Mouse (Mus musculus): ENCODE measurements at regions not wholly inside any gene's neighbourhood (a gene's known extent, or its start where the extent isn't known, plus 50 kb on each side); places are given as distances from the start of the nearest gene placed in this dataset.

DNA sequence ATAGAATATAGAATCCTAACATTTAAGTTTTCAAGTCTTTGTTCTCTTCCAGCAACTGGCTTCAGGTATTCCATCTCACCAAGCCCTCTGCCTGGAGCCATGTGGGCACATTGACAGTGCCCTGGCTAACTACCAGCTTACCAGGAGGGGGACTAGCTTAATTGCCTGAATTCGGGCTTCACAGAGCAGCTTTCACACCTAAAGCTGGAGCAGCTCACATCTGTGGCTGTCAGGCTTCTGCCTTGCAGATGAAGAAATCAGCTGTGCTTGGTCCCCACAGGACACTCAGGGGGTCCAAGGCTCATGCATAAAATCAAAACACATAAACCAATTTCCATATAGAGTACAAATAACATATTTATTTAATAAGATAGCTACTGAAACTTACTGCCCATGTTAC lies 1058.5 kb upstream of the Cited2 start:
- H3K4me3 ChIP-seq = no peak overlapping the region
- H3K4me2 ChIP-seq = no peak overlapping the region
- no peak overlapping the region for H3K9ac ChIP-seq
- H3K27ac ChIP-seq = peak overlapping the region; percentile 23; the same call in 1 of the 2 replicates
- H3K9me3 ChIP-seq = no peaks in the 10 kb centered on the region
- H3K36me3 ChIP-seq = no peaks in the 10 kb centered on the region
- 44% methylated on average over 1 of the region's 1 CpGs for WGBS
- ATAC-seq (ENCODE audit: low FRiP score) = peak; percentile 89
- 0 out of 2 replicates have a peak, but pooled peaks cover 2% of the 10 kb centered on the region for H3K4me1 ChIP-seq (replicated peaks)
- H3K27me3 ChIP-seq = no peaks in the 10 kb centered on the region

DNA sequence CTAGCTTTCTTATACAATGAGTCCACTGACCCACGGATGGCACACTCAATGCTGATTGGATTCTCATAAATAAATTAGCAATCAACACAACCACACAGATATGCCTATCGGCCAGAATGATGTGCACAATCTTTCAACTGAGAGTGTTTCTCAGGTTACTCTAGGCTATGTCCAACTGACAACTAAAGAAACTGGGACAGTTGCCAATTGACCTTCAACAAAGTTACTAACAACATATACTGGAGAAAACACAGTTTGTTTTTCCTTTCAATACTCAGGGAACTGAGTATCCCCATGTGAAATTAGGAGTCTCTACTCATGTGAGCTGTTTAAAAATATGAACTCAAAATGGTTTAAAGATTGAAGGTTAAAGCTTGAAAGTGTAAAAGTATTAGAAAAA lies 1052.7 kb upstream of the Cited2 start:
- no peaks in the 10 kb centered on the region for H3K27me3 ChIP-seq
- 35% methylated on average over 2 of the region's 2 CpGs for WGBS
- H3K4me2 ChIP-seq = no peak overlapping the region
- H3K27ac ChIP-seq = no peak overlapping the region
- H3K9ac ChIP-seq = no peak overlapping the region
- no peaks in the 10 kb centered on the region for H3K36me3 ChIP-seq
- no peaks in the 10 kb centered on the region for H3K4me1 ChIP-seq (replicated peaks)
- ATAC-seq (ENCODE audit: low FRiP score) = no peak
- no peaks in the 10 kb centered on the region for H3K9me3 ChIP-seq
- H3K4me3 ChIP-seq = no peak overlapping the region

DNA sequence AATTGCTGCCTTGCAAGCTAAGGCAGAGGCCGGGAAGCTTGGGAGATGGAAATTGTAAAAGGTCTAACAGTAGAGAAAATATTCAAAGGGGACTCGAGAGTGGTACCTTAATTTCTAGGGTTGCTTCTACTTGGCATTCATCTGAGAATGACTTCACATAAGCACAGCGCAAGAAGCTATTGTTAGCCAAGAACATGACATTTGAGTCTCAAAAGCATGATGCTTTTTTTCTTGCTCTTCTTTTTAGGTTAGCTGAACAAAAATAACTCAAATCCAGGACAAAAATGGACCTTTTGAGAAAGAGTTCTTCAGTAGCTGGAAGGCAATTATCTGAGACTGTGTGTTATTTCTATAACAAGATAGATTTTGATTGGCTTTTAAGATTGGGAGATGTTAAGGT lies 1042.0 kb upstream of the Cited2 start:
- Histone ChIP-seq H3K9ac (no peak overlapping the region), H3K4me1 (replicated peaks) (no peaks in the 10 kb centered on the region), H3K36me3 (no peaks in the 10 kb centered on the region)

DNA sequence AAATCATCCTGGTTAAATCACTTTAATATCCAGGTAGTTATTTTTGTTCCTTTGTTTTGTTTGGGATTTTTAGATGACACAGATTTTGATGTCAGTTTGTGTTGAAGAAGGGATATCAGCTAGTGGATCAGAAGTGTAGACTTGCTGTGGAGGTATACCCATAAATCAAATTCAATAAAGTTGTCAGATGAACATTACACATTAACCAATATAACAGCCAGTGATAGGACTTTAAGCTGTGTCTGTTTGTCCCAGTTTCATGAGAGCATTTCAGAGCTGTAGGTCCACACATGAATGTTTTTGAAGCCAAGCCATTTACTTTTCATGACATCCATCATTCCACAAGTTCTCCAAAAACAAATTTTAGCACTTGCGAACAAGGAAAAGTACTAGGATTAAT lies 1037.7 kb upstream of the Cited2 start:
- Histone ChIP-seq H3K27ac (no peak overlapping the region), H3K4me1 (replicated peaks) (no peaks in the 10 kb centered on the region), H3K9me3 (no peaks in the 10 kb centered on the region), H3K4me3 (no peak overlapping the region), H3K9ac (no peak overlapping the region), H3K36me3 (no peaks in the 10 kb centered on the region), H3K27me3 (no peaks in the 10 kb centered on the region), H3K4me2 (no peak overlapping the region)
- 96% methylated on average over 1 of the region's 1 CpGs for WGBS
- no peak for ATAC-seq (ENCODE audit: low FRiP score)

More for the DNA sequence above, 1042.0 kb upstream of the Cited2 start:
- no peak overlapping the region for H3K4me2 ChIP-seq
- ATAC-seq (ENCODE audit: low FRiP score) = no peak
- no peak overlapping the region for H3K4me3 ChIP-seq
- H3K9me3 ChIP-seq = no peaks in the 10 kb centered on the region
- no peaks in the 10 kb centered on the region for H3K27me3 ChIP-seq
- 83% methylated on average over 3 of the region's 3 CpGs for WGBS
- H3K27ac ChIP-seq = no peak overlapping the region

DNA sequence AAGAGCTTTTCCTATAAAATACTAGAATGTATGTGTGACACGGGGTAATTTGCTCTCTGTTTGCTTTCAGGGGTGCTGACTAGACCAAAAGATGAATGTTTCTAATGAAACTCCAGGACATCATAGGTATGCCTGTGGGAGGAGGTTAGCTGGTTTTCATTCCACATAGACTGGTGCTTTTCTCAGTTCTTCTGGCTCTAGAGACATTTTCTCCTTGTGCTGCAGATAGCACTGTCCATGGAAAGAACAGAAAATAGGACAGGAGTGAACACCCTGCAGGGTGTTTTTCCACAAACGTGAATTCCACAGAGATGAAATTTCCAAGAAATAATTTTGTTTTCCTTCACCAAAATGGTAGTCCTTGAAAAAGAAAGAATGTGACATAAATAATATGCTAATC lies 1016.0 kb upstream of the Cited2 start:
- Histone ChIP-seq H3K9me3 (no peaks in the 10 kb centered on the region), H3K27me3 (no peaks in the 10 kb centered on the region), H3K9ac (no peak overlapping the region), H3K27ac (no peak overlapping the region), H3K4me2 (no peak overlapping the region), H3K4me3 (no peak overlapping the region), H3K36me3 (no peaks in the 10 kb centered on the region), H3K4me1 (replicated peaks) (no peaks in the 10 kb centered on the region)
- no peak for ATAC-seq (ENCODE audit: low FRiP score)
- WGBS = 65% methylated on average over 2 of the region's 2 CpGs

DNA sequence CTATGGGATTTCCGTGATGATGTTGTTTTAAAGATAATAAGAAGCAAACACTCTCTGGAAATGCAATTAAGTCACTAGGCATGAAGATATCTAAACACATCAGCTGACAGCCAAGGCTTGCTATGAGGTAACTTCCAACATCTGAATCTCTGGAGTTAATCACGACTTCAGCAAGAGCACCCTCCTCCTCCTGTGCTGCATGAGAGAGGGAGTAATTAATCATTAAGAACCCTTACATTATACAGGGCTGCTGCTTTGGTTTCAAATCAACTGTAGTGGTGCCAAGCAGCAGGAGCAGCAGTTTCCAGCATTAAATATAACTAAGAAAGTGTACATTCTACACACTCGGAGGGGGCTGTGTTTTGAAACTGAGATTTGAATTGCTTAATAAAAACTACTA lies 1009.9 kb upstream of the Cited2 start:
- no peaks in the 10 kb centered on the region for H3K9me3 ChIP-seq
- no peak for ATAC-seq (ENCODE audit: low FRiP score)
- no peaks in the 10 kb centered on the region for H3K27me3 ChIP-seq
- no peak overlapping the region for H3K4me3 ChIP-seq
- H3K4me2 ChIP-seq = no peak overlapping the region
- no peaks in the 10 kb centered on the region for H3K36me3 ChIP-seq
- no peak overlapping the region for H3K9ac ChIP-seq
- no peaks in the 10 kb centered on the region for H3K4me1 ChIP-seq (replicated peaks)
- WGBS = 61% methylated on average over 3 of the region's 3 CpGs
- H3K27ac ChIP-seq = no peak overlapping the region

DNA sequence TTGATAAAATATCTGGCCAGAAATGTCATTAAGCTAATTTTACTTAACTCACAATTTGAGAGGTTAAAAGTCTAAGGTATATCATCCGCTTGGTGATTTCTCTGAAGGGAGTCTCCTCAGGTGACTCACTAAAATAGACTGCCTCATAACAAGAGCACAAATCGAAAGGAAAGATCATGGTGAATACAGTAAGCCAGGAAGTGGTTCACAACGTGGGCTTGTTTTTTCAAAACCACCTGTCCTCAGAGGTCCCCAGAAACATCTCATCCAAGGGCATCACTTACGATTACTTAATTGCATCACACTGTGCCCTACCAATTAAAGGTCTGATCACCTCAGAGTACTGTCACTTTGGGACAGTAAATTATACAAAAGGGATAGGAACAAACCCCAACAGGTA lies 1009.0 kb upstream of the Cited2 start:
- no peaks in the 10 kb centered on the region for H3K9me3 ChIP-seq
- H3K36me3 ChIP-seq = no peaks in the 10 kb centered on the region
- H3K4me2 ChIP-seq = no peak overlapping the region
- H3K27me3 ChIP-seq = no peaks in the 10 kb centered on the region
- H3K27ac ChIP-seq = no peak overlapping the region
- no peak overlapping the region for H3K4me3 ChIP-seq
- H3K9ac ChIP-seq = no peak overlapping the region
- no peaks in the 10 kb centered on the region for H3K4me1 ChIP-seq (replicated peaks)
- ATAC-seq (ENCODE audit: low FRiP score) = no peak
- 77% methylated on average over 4 of the region's 4 CpGs for WGBS

DNA sequence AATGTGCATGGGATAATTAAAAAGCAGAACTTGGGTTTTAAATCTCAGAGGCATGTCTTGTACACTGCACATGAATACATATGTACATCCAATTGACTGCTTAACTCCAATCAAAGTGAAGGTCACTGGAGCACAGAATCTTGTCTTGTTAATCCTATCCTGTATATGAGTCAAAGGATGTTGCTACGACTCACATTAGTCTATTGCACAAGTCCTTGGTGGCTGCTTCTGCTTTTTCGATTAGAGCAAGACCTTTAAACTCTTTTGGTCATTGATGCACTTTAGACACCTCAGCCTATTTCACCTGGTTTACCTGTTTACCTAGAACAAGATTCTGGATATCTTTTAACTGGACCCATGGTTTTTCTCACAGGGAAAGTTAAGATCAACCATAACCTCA lies 1008.5 kb upstream of the Cited2 start:
- H3K27me3 ChIP-seq = no peaks in the 10 kb centered on the region
- no peaks in the 10 kb centered on the region for H3K36me3 ChIP-seq
- no peak overlapping the region for H3K4me2 ChIP-seq
- WGBS = 93% methylated on average over 2 of the region's 2 CpGs
- no peak overlapping the region for H3K9ac ChIP-seq
- no peak for ATAC-seq (ENCODE audit: low FRiP score)
- no peaks in the 10 kb centered on the region for H3K9me3 ChIP-seq
- no peak overlapping the region for H3K27ac ChIP-seq
- H3K4me1 ChIP-seq (replicated peaks) = no peaks in the 10 kb centered on the region
- H3K4me3 ChIP-seq = no peak overlapping the region

DNA sequence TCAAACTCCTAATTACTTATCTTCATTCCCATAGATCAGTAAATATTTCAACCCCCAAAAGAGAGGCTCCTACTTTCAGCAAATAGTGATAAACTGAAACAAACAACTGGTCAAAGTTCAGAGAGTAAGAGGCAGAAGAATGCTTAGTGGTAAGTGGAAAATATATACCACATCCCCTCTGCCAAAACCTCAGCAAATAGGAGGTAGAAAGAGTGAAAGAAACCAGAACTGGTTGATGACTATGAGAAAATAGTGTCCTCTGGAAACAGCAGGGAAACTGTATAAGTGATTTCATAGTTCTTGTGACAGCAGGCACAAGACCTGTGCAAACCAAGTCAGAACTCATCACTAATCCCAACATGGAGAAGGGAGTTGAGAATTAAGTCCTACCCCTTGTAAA lies 980.8 kb upstream of the Cited2 start:
- H3K27me3 ChIP-seq = no peaks in the 10 kb centered on the region
- no peaks in the 10 kb centered on the region for H3K4me1 ChIP-seq (replicated peaks)
- H3K36me3 ChIP-seq = no peaks in the 10 kb centered on the region
- no peak for ATAC-seq (ENCODE audit: low FRiP score)
- H3K4me3 ChIP-seq = no peak overlapping the region
- H3K27ac ChIP-seq = no peak overlapping the region
- no peak overlapping the region for H3K4me2 ChIP-seq
- no peaks in the 10 kb centered on the region for H3K9me3 ChIP-seq
- H3K9ac ChIP-seq = no peak overlapping the region

DNA sequence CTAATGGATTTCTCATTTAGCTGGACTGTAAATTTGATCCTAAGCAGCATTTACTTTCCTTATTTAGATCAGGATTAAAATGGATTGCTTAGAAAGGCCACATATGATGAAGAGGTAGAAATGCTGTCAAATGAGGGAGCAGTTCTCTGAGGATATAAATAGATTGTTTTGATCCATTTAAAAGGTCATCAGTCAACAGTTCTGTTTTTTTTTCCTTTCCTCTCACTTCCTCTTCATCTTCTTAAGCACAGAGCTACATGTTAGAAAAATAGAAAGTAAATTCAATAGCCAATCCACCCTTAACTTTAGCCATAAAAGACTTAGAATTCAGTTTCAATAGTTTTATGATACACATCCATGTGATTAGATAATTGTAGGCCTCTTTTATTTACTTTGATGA lies 971.5 kb upstream of the Cited2 start:
- Histone ChIP-seq H3K36me3 (no peaks in the 10 kb centered on the region), H3K27me3 (no peaks in the 10 kb centered on the region), H3K4me2 (no peak overlapping the region), H3K9me3 (no peaks in the 10 kb centered on the region), H3K4me1 (replicated peaks) (no peaks in the 10 kb centered on the region), H3K4me3 (no peak overlapping the region), H3K27ac (no peak overlapping the region), H3K9ac (no peak overlapping the region)
- no peak for ATAC-seq (ENCODE audit: low FRiP score)

DNA sequence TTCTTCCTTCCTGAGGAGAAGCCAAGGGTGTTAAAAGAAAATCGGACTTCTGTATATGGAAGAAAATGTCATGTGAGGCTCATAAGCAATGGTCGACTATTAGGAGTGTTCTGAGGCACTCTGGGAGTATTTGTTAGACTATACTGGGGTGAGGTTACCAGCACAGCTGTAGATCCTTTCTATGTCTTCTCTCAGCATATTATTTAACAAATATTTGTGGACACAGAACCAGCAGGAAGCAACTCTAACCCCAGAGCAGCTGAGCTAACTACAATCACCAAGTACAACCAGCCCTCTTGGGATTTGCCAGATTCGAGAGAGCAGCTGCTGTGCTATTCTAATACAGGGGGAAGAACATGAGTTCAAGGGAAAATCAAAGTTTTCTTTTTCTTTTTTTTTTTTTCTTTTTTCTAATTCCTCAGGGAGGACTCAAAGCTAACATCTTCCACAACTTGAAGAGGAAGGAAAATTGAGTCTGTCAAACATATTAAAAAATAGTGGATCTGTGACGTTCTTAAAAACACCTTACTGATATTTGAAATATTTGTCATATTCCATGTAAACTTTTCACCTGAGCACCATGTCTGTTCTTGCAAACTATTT lies 933.3 kb upstream of the Cited2 start:
- no peak for ATAC-seq (ENCODE audit: low FRiP score)
- Histone ChIP-seq H3K27ac (no peak overlapping the region), H3K4me1 (replicated peaks) (no peaks in the 10 kb centered on the region), H3K27me3 (no peaks in the 10 kb centered on the region), H3K9me3 (no peaks in the 10 kb centered on the region), H3K9ac (no peak overlapping the region), H3K4me3 (no peak overlapping the region), H3K36me3 (no peaks in the 10 kb centered on the region), H3K4me2 (no peak overlapping the region)
- WGBS = 62% methylated on average over 4 of the region's 4 CpGs

DNA sequence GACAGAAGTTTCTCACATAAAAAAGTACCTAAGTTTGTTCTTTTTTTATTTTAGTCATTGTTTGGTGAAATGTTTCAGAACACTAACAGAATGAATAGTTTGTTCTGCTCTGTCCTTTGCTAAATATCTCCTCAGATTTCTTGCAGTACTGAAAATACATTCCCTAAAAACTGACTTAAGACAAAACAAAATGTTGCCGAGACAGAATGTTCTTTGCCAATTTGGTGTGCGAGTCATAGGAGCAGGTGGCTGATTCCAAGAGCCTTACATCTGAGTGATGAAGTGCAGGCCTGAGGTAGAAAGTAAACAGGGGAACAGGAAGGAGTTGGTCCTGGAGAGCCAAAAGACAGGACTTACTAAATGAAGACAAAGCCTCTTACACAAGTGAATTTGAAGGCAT lies 919.0 kb upstream of the Cited2 start:
- H3K27me3 ChIP-seq = no peaks in the 10 kb centered on the region
- H3K4me3 ChIP-seq = no peak overlapping the region
- no peak overlapping the region for H3K9ac ChIP-seq
- no peak for ATAC-seq (ENCODE audit: low FRiP score)
- WGBS = 74% methylated on average over 2 of the region's 2 CpGs
- H3K4me2 ChIP-seq = no peak overlapping the region
- no peak overlapping the region for H3K27ac ChIP-seq
- H3K4me1 ChIP-seq (replicated peaks) = no peaks in the 10 kb centered on the region
- no peaks in the 10 kb centered on the region for H3K9me3 ChIP-seq
- no peaks in the 10 kb centered on the region for H3K36me3 ChIP-seq

DNA sequence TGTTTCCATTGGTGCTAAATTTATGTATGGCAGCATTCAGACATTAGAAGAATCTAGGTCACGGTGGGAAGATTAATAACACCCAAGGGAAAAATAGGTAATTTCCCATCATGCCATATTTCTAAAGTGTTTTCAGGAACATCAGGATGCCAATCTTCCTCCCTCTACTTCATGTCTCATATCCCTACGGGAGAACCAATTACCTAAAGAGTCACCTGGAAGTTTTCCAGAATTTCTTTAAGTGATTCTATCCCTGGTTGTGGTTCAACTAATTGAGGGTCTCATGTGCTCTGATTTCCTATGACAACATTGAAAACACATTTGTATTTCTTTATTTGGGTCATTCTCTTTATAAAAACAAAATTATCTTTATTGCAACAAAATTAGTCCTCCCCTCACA lies 912.3 kb upstream of the Cited2 start:
- Histone ChIP-seq H3K27me3 (no peaks in the 10 kb centered on the region), H3K9ac (no peak overlapping the region), H3K4me3 (no peak overlapping the region), H3K4me2 (no peak overlapping the region), H3K4me1 (replicated peaks) (no peaks in the 10 kb centered on the region), H3K9me3 (no peaks in the 10 kb centered on the region), H3K36me3 (no peaks in the 10 kb centered on the region), H3K27ac (no peak overlapping the region)
- ATAC-seq (ENCODE audit: low FRiP score) = no peak
- WGBS = 69% methylated on average over 2 of the region's 2 CpGs

DNA sequence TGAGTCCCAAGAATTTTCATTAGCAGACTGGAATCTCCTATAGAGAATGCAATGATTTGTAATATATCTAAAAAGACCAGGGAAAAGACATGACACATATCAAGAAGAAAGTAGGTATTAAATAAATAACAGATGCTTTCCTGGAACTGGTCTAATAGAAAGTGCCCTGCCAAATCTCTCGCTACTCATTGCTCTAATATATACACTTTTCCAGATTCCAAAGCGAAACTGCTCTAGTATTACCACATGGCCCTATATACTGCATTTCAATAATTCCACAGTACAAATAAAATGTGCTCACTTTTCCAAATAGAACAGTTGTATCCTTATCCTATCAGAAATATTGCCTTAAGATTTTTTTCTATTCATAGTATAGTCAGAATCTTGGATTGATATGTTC lies 909.0 kb upstream of the Cited2 start:
- no peak overlapping the region for H3K4me3 ChIP-seq
- no peak overlapping the region for H3K27ac ChIP-seq
- no peak overlapping the region for H3K9ac ChIP-seq
- ATAC-seq (ENCODE audit: low FRiP score) = no peak
- no peaks in the 10 kb centered on the region for H3K27me3 ChIP-seq
- no peaks in the 10 kb centered on the region for H3K4me1 ChIP-seq (replicated peaks)
- no peaks in the 10 kb centered on the region for H3K36me3 ChIP-seq
- no peaks in the 10 kb centered on the region for H3K9me3 ChIP-seq
- H3K4me2 ChIP-seq = no peak overlapping the region
- 88% methylated on average over 2 of the region's 2 CpGs for WGBS

Measured in hindbrain, embryonic 13.5 days (tissue).